Mouse (Mus musculus) kidney, embryonic 14.5 days (tissue): Measurements from ENCODE around the gene Gimap4. TPM values are rescaled to one million over a fixed set of nuclear protein-coding genes. Genes with fewer than 3 reads are reported as not detected.

Source experiments
- ATAC-seq: fragments of 200-750 bp; cut with Nextera tagmentation; 2 replicates; pipeline ENCODE4 v1.8.0; 2017; ENCODE audit warnings: moderate number of reproducible peaks, mild to moderate bottlenecking, moderate TSS enrichment, moderate library complexity; ENCODE audit not compliant: low FRiP score, low TSS enrichment
- H3K27ac ChIP-seq: fragments of 300-500 bp; sonication (generic); 2 replicates; pipeline ENCODE4 v1.5.1; 2014; ENCODE audit warnings: low read depth, mild to moderate bottlenecking, low read length, moderate library complexity, mixed read lengths
- H3K27me3 ChIP-seq: fragments of 300-500 bp; sonication (generic); 2 replicates; pipeline ENCODE4 v1.6.1; 2014; ENCODE audit warnings: mild to moderate bottlenecking, low read length; ENCODE audit not compliant: control insufficient read depth, insufficient read depth
- H3K36me3 ChIP-seq: fragments of 300-500 bp; sonication (generic); 2 replicates; pipeline ENCODE4 v1.6.1; 2014; ENCODE audit warnings: low read length, mixed read lengths; ENCODE audit not compliant: control insufficient read depth, insufficient read depth
- H3K4me1 ChIP-seq: fragments of 300-500 bp; sonication (generic); 2 replicates; pipeline ENCODE4 v1.6.1; 2014; ENCODE audit warnings: low read length, mixed read lengths; ENCODE audit not compliant: control insufficient read depth, insufficient read depth
- H3K4me2 ChIP-seq: fragments of 300-500 bp; sonication (generic); replicated peaks from 2 replicates; pipeline ENCODE4 v1.6.1; 2014; ENCODE audit warnings: low read depth, mild to moderate bottlenecking, low read length
- H3K4me3 ChIP-seq: fragments of 300-500 bp; sonication (generic); 2 replicates; pipeline ENCODE4 v1.5.1; 2014; ENCODE audit warnings: mild to moderate bottlenecking, low read length
- H3K9ac ChIP-seq: fragments of 300-500 bp; sonication (generic); 2 replicates; pipeline ENCODE4 v1.6.1; 2014; ENCODE audit warnings: low read depth, mild to moderate bottlenecking, low read length, moderate library complexity
- H3K9me3 ChIP-seq: fragments of 300-500 bp; sonication (generic); 2 replicates; pipeline ENCODE4 v1.6.1; 2016; ENCODE audit warnings: low read length; ENCODE audit not compliant: control insufficient read depth
- WGBS: fragments of 180-500 bp; shearing (Covaris S2); extraction: QIAGEN DNeasy Blood & Tissue Kit; methylation state at CpG from one replicate; pipeline ENCODE4 v1.1.7; 2014; 5-methylcytosine and 5-hydroxymethylcytosine counted together
- polyA plus RNA-seq: library from polyadenylated mRNA; unstranded; fragments of >200 nt; fragmentation: Nextera tagmentation; extraction: Ambion mirVana; gene quantifications from 2 replicates; pipeline ENCODE4 v1.2.1, GENCODE M21; 2014

The Gimap4 gene
- polyA plus RNA-seq, 1 experiment from 2014 or later = 54.1 TPM

DNA sequence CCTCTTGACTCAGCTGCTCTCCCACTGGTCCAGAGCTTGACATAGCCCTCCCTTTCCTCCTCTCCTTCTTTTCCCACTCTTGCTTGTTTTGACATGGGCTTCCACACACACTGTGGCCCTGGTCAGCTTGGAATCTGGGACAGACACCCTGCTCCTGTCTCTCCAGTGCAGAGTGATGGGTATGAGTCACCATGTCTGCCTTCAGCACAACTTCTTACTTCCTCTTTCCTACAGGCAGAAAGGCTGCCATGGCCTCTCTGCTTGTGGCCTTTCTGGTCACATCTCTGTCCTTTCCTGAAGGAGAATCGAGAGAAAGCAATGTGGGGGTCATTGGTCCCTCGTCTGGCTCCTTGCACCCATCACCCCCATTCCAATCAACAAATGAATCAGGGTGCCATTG lies 2.7 kb downstream of the Gimap4 start:
- Histone ChIP-seq H3K4me2 (no peak overlapping the region), H3K36me3 (no peaks in the 10 kb centered on the region), H3K27ac (no peak overlapping the region), H3K4me1 (no peaks in the 10 kb centered on the region), H3K9ac (no peak overlapping the region), H3K27me3 (no peaks in the 10 kb centered on the region), H3K4me3 (no peak overlapping the region), H3K9me3 (no peaks in the 10 kb centered on the region)
- 77% methylated on average over 2 of the region's 2 CpGs for whole genome bisulfite sequencing
- no peak for ATAC-seq

DNA sequence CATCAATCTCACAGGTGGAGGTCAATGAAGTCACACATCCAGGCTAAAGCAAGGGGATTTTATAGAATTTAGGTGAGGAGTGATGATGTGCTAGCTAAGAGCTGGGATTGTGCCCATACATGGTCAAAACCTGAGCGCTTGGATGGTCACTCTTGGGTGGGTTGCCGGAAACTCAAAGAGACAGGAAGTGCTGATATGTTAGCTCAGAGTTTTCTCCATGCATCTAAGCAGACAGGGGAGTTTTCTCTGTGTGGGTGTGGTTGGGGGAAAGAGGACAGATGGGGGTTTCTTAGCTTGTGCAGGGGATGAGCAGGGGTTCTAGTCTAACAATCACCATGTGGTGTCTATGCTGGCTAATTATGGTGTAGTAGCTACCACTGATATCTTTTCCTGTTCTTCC lies 5.0 kb downstream of the Gimap4 start:
- ATAC-seq = no peak
- Histone ChIP-seq H3K36me3 (no peaks in the 10 kb centered on the region), H3K4me1 (no peaks in the 10 kb centered on the region), H3K27ac (no peak overlapping the region), H3K4me3 (no peak overlapping the region), H3K27me3 (no peaks in the 10 kb centered on the region), H3K9me3 (no peaks in the 10 kb centered on the region), H3K4me2 (no peak overlapping the region), H3K9ac (no peak overlapping the region)
- 75% methylated on average over 2 of the region's 2 CpGs for WGBS

DNA sequence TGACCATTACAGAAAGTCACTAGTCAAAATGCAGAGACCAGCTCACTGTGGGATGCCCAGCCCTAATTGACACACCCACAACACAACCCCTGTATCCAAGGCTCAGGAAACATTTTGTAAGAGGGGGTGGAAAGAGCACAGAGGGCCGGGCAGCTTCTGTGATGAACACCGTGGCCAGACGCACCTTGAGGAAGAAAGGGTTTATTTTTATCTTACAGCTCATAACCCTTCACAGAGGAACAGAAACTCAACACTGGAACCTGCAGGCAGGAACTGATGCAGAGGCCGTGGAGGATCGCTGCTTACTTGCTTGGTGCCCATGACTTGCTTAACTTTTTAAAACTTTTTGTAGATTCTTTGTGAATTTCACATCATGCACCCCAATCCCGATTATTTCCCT lies 8.6 kb downstream of the Gimap4 start:
- no peaks in the 10 kb centered on the region for H3K4me1 ChIP-seq
- no peaks in the 10 kb centered on the region for H3K36me3 ChIP-seq
- H3K27me3 ChIP-seq = no peaks in the 10 kb centered on the region
- H3K27ac ChIP-seq = no peak overlapping the region
- H3K9me3 ChIP-seq = no peaks in the 10 kb centered on the region
- no peak overlapping the region for H3K4me2 ChIP-seq
- WGBS = 87% methylated on average over 6 of the region's 6 CpGs
- no peak overlapping the region for H3K9ac ChIP-seq
- H3K4me3 ChIP-seq = no peak overlapping the region
- ATAC-seq = no peak

GRCm38 (mm10) chr6:48696830-48697554 lies 12.6 kb downstream of the Gimap4 start:
- H3K9me3 ChIP-seq = no peaks in the 10 kb centered on the region
- H3K4me1 ChIP-seq = no peaks in the 10 kb centered on the region
- no peak for ATAC-seq
- H3K4me3 ChIP-seq = no peak overlapping the region
- H3K27me3 ChIP-seq = no peaks in the 10 kb centered on the region
- no peak overlapping the region for H3K4me2 ChIP-seq
- H3K27ac ChIP-seq = peak overlapping the region; percentile 31; the same call in 1 of the 2 replicates
- H3K9ac ChIP-seq = no peak overlapping the region
- no peaks in the 10 kb centered on the region for H3K36me3 ChIP-seq
- WGBS = 77% methylated on average over 4 of the region's 4 CpGs

DNA sequence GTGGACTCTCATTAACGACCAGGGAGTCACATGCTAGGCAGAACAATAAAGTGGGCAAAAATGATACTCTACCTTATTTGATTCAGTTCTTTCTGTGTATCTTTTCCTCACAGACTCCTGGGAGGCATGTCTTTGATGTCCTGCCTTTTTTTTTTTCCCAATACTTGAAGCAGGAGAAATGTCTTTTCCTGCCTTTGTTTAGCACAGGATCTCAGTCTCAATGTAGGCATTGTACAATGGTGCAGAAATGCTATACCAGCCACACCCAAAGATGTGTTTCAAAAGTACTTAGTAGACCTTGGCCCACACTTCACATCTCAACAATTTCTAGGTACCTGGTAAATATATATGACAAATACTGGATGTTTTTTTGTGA lies 13.2 kb downstream of the Gimap4 start:
- ATAC-seq = no peak
- Histone ChIP-seq H3K4me1 (no peaks in the 10 kb centered on the region), H3K4me2 (no peak overlapping the region), H3K27ac (peak overlapping the region; percentile 31; the same call in 1 of the 2 replicates), H3K9ac (no peak overlapping the region), H3K4me3 (no peak overlapping the region), H3K27me3 (no peaks in the 10 kb centered on the region), H3K9me3 (no peaks in the 10 kb centered on the region), H3K36me3 (no peaks in the 10 kb centered on the region)
- WGBS = 71% methylated on average over 1 of the region's 1 CpGs

DNA sequence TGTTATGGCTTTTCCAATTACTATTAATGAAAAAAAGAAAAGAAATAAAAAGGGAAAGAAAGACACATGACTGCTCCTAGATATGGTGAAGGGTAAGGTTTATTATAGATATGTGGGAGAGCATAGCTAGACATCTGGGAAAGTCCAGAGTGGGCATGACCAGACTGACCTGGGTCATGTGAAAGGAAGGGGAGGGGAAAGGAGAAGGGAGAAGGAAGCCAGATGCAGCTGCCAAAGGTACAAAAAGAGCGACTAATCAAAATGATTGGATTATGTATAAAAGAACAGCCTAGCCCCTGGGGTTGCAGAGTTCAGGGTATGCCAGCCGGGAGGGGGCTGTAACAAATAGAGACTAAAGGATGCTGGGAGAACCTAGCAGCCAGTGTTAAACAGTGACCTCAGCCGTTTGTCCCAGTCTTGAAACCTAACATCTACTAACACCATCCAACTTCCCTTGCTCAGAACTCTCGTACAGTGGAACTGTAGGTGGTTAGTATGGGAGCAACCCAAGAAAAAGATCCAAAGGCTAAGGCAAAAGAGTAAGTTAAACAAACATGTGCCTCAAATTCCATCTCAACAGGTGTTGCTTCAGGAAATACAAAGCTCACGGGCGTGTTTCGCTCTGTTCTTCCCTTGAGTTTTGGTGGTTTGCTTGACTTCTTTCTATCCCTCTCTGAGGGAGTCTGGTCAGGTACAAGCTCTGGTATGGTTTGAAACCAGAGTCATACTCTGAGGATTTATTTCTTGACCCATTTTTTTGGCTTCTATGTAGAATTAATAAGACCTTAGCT lies 13.9 kb downstream of the Gimap4 start:
- H3K27me3 ChIP-seq = no peaks in the 10 kb centered on the region
- ATAC-seq = no peak
- 83% methylated on average over 7 of the region's 7 CpGs for WGBS
- no peaks in the 10 kb centered on the region for H3K9me3 ChIP-seq
- H3K27ac ChIP-seq = no peak overlapping the region
- H3K9ac ChIP-seq = no peak overlapping the region
- no peak overlapping the region for H3K4me3 ChIP-seq
- no peaks in the 10 kb centered on the region for H3K4me1 ChIP-seq
- H3K4me2 ChIP-seq = no peak overlapping the region
- H3K36me3 ChIP-seq = no peaks in the 10 kb centered on the region

DNA sequence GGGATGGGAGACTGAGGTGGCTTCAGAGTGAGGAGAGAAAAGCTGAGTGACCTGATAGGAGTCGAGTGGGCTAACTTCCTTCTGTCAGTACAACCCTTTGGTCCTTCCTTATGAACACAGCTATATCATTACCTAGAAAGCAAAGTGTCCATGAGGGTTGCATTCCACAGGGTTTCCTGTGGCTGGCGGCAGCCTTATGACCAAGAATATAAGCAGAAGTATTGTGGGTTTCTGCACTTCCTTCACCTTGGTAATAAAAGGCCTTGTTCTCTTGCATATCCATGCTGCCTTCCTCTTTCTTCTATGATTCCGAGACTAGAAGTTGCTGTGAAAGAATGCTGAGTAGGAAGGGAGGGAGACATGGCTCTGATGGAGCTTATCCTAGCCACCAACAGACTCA lies 14.5 kb downstream of the Gimap4 start:
- Histone ChIP-seq H3K4me1 (no peaks in the 10 kb centered on the region), H3K9me3 (no peaks in the 10 kb centered on the region), H3K4me2 (no peak overlapping the region), H3K27me3 (no peaks in the 10 kb centered on the region), H3K27ac (peak overlapping the region; percentile 38; the same call in 1 of the 2 replicates), H3K36me3 (no peaks in the 10 kb centered on the region), H3K4me3 (no peak overlapping the region), H3K9ac (no peak overlapping the region)
- WGBS = 81% methylated on average over 3 of the region's 3 CpGs
- ATAC-seq = no peak

- H3K9ac ChIP-seq = no peak overlapping the region
- no peaks in the 10 kb centered on the region for H3K4me1 ChIP-seq
- no peak overlapping the region for H3K4me2 ChIP-seq
- H3K27ac ChIP-seq = peak overlapping the region; percentile 38; the same call in 1 of the 2 replicates
- ATAC-seq = peak; percentile 57; the same call in 1 of the 2 replicates
- H3K36me3 ChIP-seq = no peaks in the 10 kb centered on the region
- no peak overlapping the region for H3K4me3 ChIP-seq
- no peaks in the 10 kb centered on the region for H3K27me3 ChIP-seq
- no peaks in the 10 kb centered on the region for H3K9me3 ChIP-seq
- WGBS = 55% methylated on average over 5 of the region's 5 CpGs
Measured at GRCm38 (mm10) chr6:48700251-48701075, 16.1 kb downstream of the Gimap4 start.
